Mouse (Mus musculus) pancreas, adult 10 weeks (tissue): Measurements from ENCODE around the gene Olfr1140. TPM values are rescaled to one million over a fixed set of nuclear protein-coding genes. Genes with fewer than 3 reads are reported as not detected.

ENCODE experiments used
- polyA plus RNA-seq: library from polyadenylated mRNA; stranded (reverse); fragments of 350-450 nt; fragmentation: Illumina TruSeq; extraction: RNeasy Lipid Tissue Mini Kit (QIAGEN cat#74804); gene quantifications from one replicate; pipeline ENCODE4 v1.2.3, GENCODE M21; 2015; ENCODE audit warnings: low read depth, low replicate concordance; ENCODE audit not compliant: insufficient read depth

Gene Olfr1140
- polyA plus RNA-seq, result not detected

GRCm38 (mm10) chr2:87743452-87743851 is at the start of gene Olfr1140:
Olfr1140 (plus strand) TSS chr2:87743752.

GRCm38 (mm10) chr2:87693847-87694246 is 49.7 kb upstream of the Olfr1140 start, which contains the start of gene Olfr1136:
Olfr1136 (minus strand) TSS chr2:87693947.

GRCm38 (mm10) chr2:87713079-87713478 is 30.5 kb upstream of the Olfr1140 start, which contains the start of gene Olfr1137:
Olfr1137 (minus strand) TSS chr2:87713179.

GRCm38 (mm10) chr2:87739878-87740277 is 3.7 kb upstream of the Olfr1140 start, which contains the start of gene Olfr1138:
Olfr1138 (minus strand) TSS chr2:87739978.

GRCm38 (mm10) chr2:87753891-87754290 is 10.3 kb downstream of the Olfr1140 start, which contains the start of gene Olfr1141:
Olfr1141 (minus strand) TSS chr2:87753991.

GRCm38 (mm10) chr2:87779183-87779582 is 35.6 kb downstream of the Olfr1140 start, which contains the start of gene Olfr152:
Olfr152 (plus strand) TSS chr2:87779483.

Other genes with a start within 250 kb of the Olfr1140 start
- gene Pramel7, start 246.7 kb upstream of the Olfr1140 start, polyA plus RNA-seq, result not detected
- gene Pramel6, start 237.2 kb upstream of the Olfr1140 start, polyA plus RNA-seq, result not detected
- gene Olfr153, start 212.0 kb upstream of the Olfr1140 start, polyA plus RNA-seq, result not detected
- gene Olfr1128, start 198.2 kb upstream of the Olfr1140 start, polyA plus RNA-seq, result not detected
- gene Olfr1129, start 169.8 kb upstream of the Olfr1140 start, polyA plus RNA-seq, result not detected
- gene Olfr1130, start 137.5 kb upstream of the Olfr1140 start, polyA plus RNA-seq, result not detected
- not detected for gene Olfr1131, start 116.6 kb upstream of the Olfr1140 start, polyA plus RNA-seq
- gene Olfr1132, start 106.2 kb upstream of the Olfr1140 start, polyA plus RNA-seq, result not detected
- not detected for gene Olfr1133, start 96.4 kb upstream of the Olfr1140 start, polyA plus RNA-seq
- not detected for gene Olfr1134, start 85.3 kb upstream of the Olfr1140 start, polyA plus RNA-seq
- not detected for gene Olfr1135, start 70.1 kb upstream of the Olfr1140 start, polyA plus RNA-seq
- not detected for gene Olfr1136, start 49.8 kb upstream of the Olfr1140 start, polyA plus RNA-seq
- not detected for gene Olfr1137, start 30.6 kb upstream of the Olfr1140 start, polyA plus RNA-seq
- gene Olfr1138, start 3.8 kb upstream of the Olfr1140 start, polyA plus RNA-seq, result not detected
- not detected for gene Olfr1141, start 10.2 kb downstream of the Olfr1140 start, polyA plus RNA-seq
- gene Olfr152, start 35.7 kb downstream of the Olfr1140 start, polyA plus RNA-seq, result not detected
- gene Olfr1143, start 56.8 kb downstream of the Olfr1140 start, polyA plus RNA-seq, result not detected
- gene Olfr1145, start 66.1 kb downstream of the Olfr1140 start, polyA plus RNA-seq, result not detected
- gene Olfr1148, start 86.8 kb downstream of the Olfr1140 start, polyA plus RNA-seq, result not detected
- not detected for gene Olfr1150-ps1, start 100.2 kb downstream of the Olfr1140 start, polyA plus RNA-seq
- gene Olfr1151, start 112.1 kb downstream of the Olfr1140 start, polyA plus RNA-seq, result not detected
- gene Olfr1152, start 122.7 kb downstream of the Olfr1140 start, polyA plus RNA-seq, result not detected
- gene Olfr1153, start 151.2 kb downstream of the Olfr1140 start, polyA plus RNA-seq, result not detected
- gene Olfr1154, start 161.4 kb downstream of the Olfr1140 start, polyA plus RNA-seq, result not detected
- not detected for gene Olfr1155, start 201.4 kb downstream of the Olfr1140 start, polyA plus RNA-seq
- not detected for gene Olfr1156, start 209.3 kb downstream of the Olfr1140 start, polyA plus RNA-seq
- gene Olfr1157, start 224.5 kb downstream of the Olfr1140 start, polyA plus RNA-seq, result not detected
- not detected for gene Olfr74, start 230.9 kb downstream of the Olfr1140 start, polyA plus RNA-seq
- gene Olfr1158, start 246.4 kb downstream of the Olfr1140 start, polyA plus RNA-seq, result not detected